Mouse (Mus musculus) heart, embryonic 10.5 days (tissue): ENCODE results near the gene Ltbp1. TPM values are rescaled to one million over a fixed set of nuclear protein-coding genes. Genes with fewer than 3 reads are reported as not detected.

Source experiments
- DNase-seq: peaks from one replicate; pipeline ENCODE4 v3.0.0-alpha.2; 2017; ENCODE audit warnings: low spot score
- H3K27ac ChIP-seq: fragments of 300-500 bp; sonication (generic); 2 replicates; pipeline ENCODE4 v1.5.1; 2016; ENCODE audit warnings: mild to moderate bottlenecking
- H3K27me3 ChIP-seq: fragments of 300-500 bp; sonication (generic); 2 replicates; pipeline ENCODE4 v1.6.1; 2016; ENCODE audit warnings: mild to moderate bottlenecking; ENCODE audit not compliant: poor library complexity, insufficient read depth, severe bottlenecking
- H3K36me3 ChIP-seq: fragments of 300-500 bp; sonication (generic); 2 replicates; pipeline ENCODE4 v1.6.1; 2016; ENCODE audit warnings: mild to moderate bottlenecking, moderate library complexity
- H3K4me1 ChIP-seq: fragments of 300-500 bp; sonication (generic); 2 replicates; pipeline ENCODE4 v1.6.1; 2016; ENCODE audit warnings: mild to moderate bottlenecking
- H3K4me3 ChIP-seq: fragments of 300-500 bp; sonication (generic); 2 replicates; pipeline ENCODE4 v1.5.1; 2016; ENCODE audit warnings: mild to moderate bottlenecking, moderate library complexity
- H3K9me3 ChIP-seq: fragments of 300-500 bp; sonication (generic); 2 replicates; pipeline ENCODE4 v1.6.1; 2016; ENCODE audit warnings: mild to moderate bottlenecking, moderate library complexity
- WGBS: fragments of 180-500 bp; shearing (Covaris S2); methylation state at CpG from one replicate; pipeline ENCODE4 v1.1.7; 2016; 5-methylcytosine and 5-hydroxymethylcytosine counted together
- polyA plus RNA-seq: library from polyadenylated mRNA; unstranded; fragments of >200 nt; fragmentation: Nextera tagmentation; extraction: Ambion mirVana; gene quantifications from 2 replicates; pipeline ENCODE4 v1.2.1, GENCODE M21; 2016

Ltbp1 gene
- polyA plus RNA-seq, 1 experiment from 2014 or later = 29.7 TPM

GRCm38 (mm10) chr17:75049366-75049969, 44.1 kb downstream of the Ltbp1 start:
- no peak overlapping the region for H3K27ac ChIP-seq
- peaks cover 14% of the 10 kb centered on the region; the same call in 1 of the 2 replicates for H3K36me3 ChIP-seq
- no peaks in the 10 kb centered on the region for H3K27me3 ChIP-seq
- H3K9me3 ChIP-seq = no peaks in the 10 kb centered on the region
- no peak for DNase-seq
- H3K4me1 ChIP-seq = peaks cover 5% of the 10 kb centered on the region; the same call in 1 of the 2 replicates
- H3K4me3 ChIP-seq = no peak overlapping the region
- WGBS = 82% methylated on average over 8 of the region's 8 CpGs

- Histone ChIP-seq H3K9me3 (no peaks in the 10 kb centered on the region), H3K4me1 (peaks cover 13% of the 10 kb centered on the region)
Measured at GRCm38 (mm10) chr17:75051440-75051925, 46.1 kb downstream of the Ltbp1 start.

GRCm38 (mm10) chr17:75055235-75055634, 49.9 kb downstream of the Ltbp1 start:
- Histone ChIP-seq H3K27ac (no peak overlapping the region), H3K9me3 (no peaks in the 10 kb centered on the region), H3K4me1 (peaks cover 19% of the 10 kb centered on the region), H3K36me3 (0 out of 2 replicates have a peak, but pooled peaks cover 6% of the 10 kb centered on the region), H3K4me3 (no peak overlapping the region), H3K27me3 (no peaks in the 10 kb centered on the region)
- 78% methylated on average over 5 of the region's 5 CpGs for WGBS
- no peak for DNase-seq

More at GRCm38 (mm10) chr17:75051440-75051925, 46.1 kb downstream of the Ltbp1 start:
- H3K27me3 ChIP-seq = no peaks in the 10 kb centered on the region
- 85% methylated on average over 8 of the region's 8 CpGs for WGBS
- H3K36me3 ChIP-seq = 0 out of 2 replicates have a peak, but pooled peaks cover 6% of the 10 kb centered on the region
- H3K4me3 ChIP-seq = no peak overlapping the region
- DNase-seq = no peak
- H3K27ac ChIP-seq = no peak overlapping the region

- WGBS = 82% methylated on average over 6 of the region's 6 CpGs
- no peak for DNase-seq
- Histone ChIP-seq H3K9me3 (no peaks in the 10 kb centered on the region), H3K27me3 (no peaks in the 10 kb centered on the region), H3K4me1 (peaks cover 19% of the 10 kb centered on the region), H3K27ac (no peak overlapping the region), H3K36me3 (0 out of 2 replicates have a peak, but pooled peaks cover 6% of the 10 kb centered on the region), H3K4me3 (no peak overlapping the region)
Measured at GRCm38 (mm10) chr17:75055961-75056360, 50.6 kb downstream of the Ltbp1 start.

GRCm38 (mm10) chr17:75056631-75057030, 51.3 kb downstream of the Ltbp1 start:
- H3K27ac ChIP-seq = no peak overlapping the region
- H3K36me3 ChIP-seq = 0 out of 2 replicates have a peak, but pooled peaks cover 6% of the 10 kb centered on the region
- H3K27me3 ChIP-seq = no peaks in the 10 kb centered on the region
- no peaks in the 10 kb centered on the region for H3K9me3 ChIP-seq
- peaks cover 19% of the 10 kb centered on the region for H3K4me1 ChIP-seq
- 70% methylated on average over 8 of the region's 8 CpGs for WGBS
- no peak for DNase-seq
- H3K4me3 ChIP-seq = no peak overlapping the region

- H3K36me3 ChIP-seq = peaks cover 17% of the 10 kb centered on the region
- H3K4me3 ChIP-seq = no peak overlapping the region
- peaks cover 30% of the 10 kb centered on the region for H3K4me1 ChIP-seq
- no peak overlapping the region for H3K27ac ChIP-seq
- no peak for DNase-seq
- H3K27me3 ChIP-seq = no peaks in the 10 kb centered on the region
- no peaks in the 10 kb centered on the region for H3K9me3 ChIP-seq
- WGBS = 85% methylated on average over 7 of the region's 7 CpGs
Measured at GRCm38 (mm10) chr17:75066340-75066739, 61.0 kb downstream of the Ltbp1 start.

- no peak for DNase-seq
- Histone ChIP-seq H3K4me1 (peaks cover 40% of the 10 kb centered on the region), H3K9me3 (no peaks in the 10 kb centered on the region), H3K4me3 (0 out of 2 replicates have a peak overlapping the region, but pooled peaks have one; percentile 12), H3K27ac (peak overlapping the region; percentile 74; the same call in 1 of the 2 replicates), H3K27me3 (no peaks in the 10 kb centered on the region), H3K36me3 (peaks cover 17% of the 10 kb centered on the region)
- 20% methylated on average over 8 of the region's 8 CpGs for WGBS
Measured at GRCm38 (mm10) chr17:75067314-75067713, 61.9 kb downstream of the Ltbp1 start.

- Histone ChIP-seq H3K36me3 (peaks cover 17% of the 10 kb centered on the region), H3K27me3 (no peaks in the 10 kb centered on the region), H3K4me1 (peaks cover 59% of the 10 kb centered on the region), H3K9me3 (no peaks in the 10 kb centered on the region), H3K27ac (no peak overlapping the region), H3K4me3 (no peak overlapping the region)
- 89% methylated on average over 5 of the region's 5 CpGs for WGBS
- no peak for DNase-seq
Measured at GRCm38 (mm10) chr17:75069232-75069631, 63.9 kb downstream of the Ltbp1 start.

GRCm38 (mm10) chr17:75071174-75071573, 65.8 kb downstream of the Ltbp1 start:
- Histone ChIP-seq H3K4me3 (no peak overlapping the region), H3K27ac (peak overlapping the region; percentile 68), H3K36me3 (peaks cover 9% of the 10 kb centered on the region; the same call in 1 of the 2 replicates), H3K9me3 (no peaks in the 10 kb centered on the region), H3K4me1 (peaks cover 64% of the 10 kb centered on the region), H3K27me3 (no peaks in the 10 kb centered on the region)
- DNase-seq = no peak
- 6% methylated on average over 2 of the region's 2 CpGs for WGBS

GRCm38 (mm10) chr17:75071749-75072148, 66.4 kb downstream of the Ltbp1 start:
- WGBS = 45% methylated on average over 2 of the region's 2 CpGs
- H3K4me1 ChIP-seq = peaks cover 61% of the 10 kb centered on the region
- peaks cover 6% of the 10 kb centered on the region; the same call in 1 of the 2 replicates for H3K36me3 ChIP-seq
- no peak overlapping the region for H3K4me3 ChIP-seq
- H3K27ac ChIP-seq = peak overlapping the region; percentile 68
- H3K9me3 ChIP-seq = no peaks in the 10 kb centered on the region
- peak; percentile 75 for DNase-seq
- H3K27me3 ChIP-seq = no peaks in the 10 kb centered on the region

- H3K4me3 ChIP-seq = 0 out of 2 replicates have a peak overlapping the region, but pooled peaks have one; percentile 16
- H3K36me3 ChIP-seq = peaks cover 4% of the 10 kb centered on the region; the same call in 1 of the 2 replicates
- H3K4me1 ChIP-seq = peaks cover 50% of the 10 kb centered on the region
- H3K27ac ChIP-seq = peak overlapping the region; percentile 84
- 10% methylated on average over 8 of the region's 8 CpGs for WGBS
- no peaks in the 10 kb centered on the region for H3K27me3 ChIP-seq
- peak; percentile 86 for DNase-seq
- no peaks in the 10 kb centered on the region for H3K9me3 ChIP-seq
Measured at GRCm38 (mm10) chr17:75073887-75074286, 68.5 kb downstream of the Ltbp1 start.

- 60% methylated on average over 19 of the region's 19 CpGs for WGBS
- peaks cover 50% of the 10 kb centered on the region for H3K4me1 ChIP-seq
- no peak for DNase-seq
- peaks cover 5% of the 10 kb centered on the region; the same call in 1 of the 2 replicates for H3K36me3 ChIP-seq
- no peaks in the 10 kb centered on the region for H3K27me3 ChIP-seq
- no peak overlapping the region for H3K4me3 ChIP-seq
- no peaks in the 10 kb centered on the region for H3K9me3 ChIP-seq
- H3K27ac ChIP-seq = peak overlapping the region; percentile 84
Measured at GRCm38 (mm10) chr17:75074978-75075699, 69.8 kb downstream of the Ltbp1 start.

- no peak for DNase-seq
- H3K4me3 ChIP-seq = no peak overlapping the region
- H3K9me3 ChIP-seq = no peaks in the 10 kb centered on the region
- H3K27ac ChIP-seq = no peak overlapping the region
- peaks cover 7% of the 10 kb centered on the region for H3K4me1 ChIP-seq
- H3K36me3 ChIP-seq = peaks cover 18% of the 10 kb centered on the region; the same call in 1 of the 2 replicates
- H3K27me3 ChIP-seq = no peaks in the 10 kb centered on the region
- WGBS = 92% methylated on average over 2 of the region's 2 CpGs
Measured at GRCm38 (mm10) chr17:75081401-75081800, 76.0 kb downstream of the Ltbp1 start.
